Mouse (Mus musculus): ENCODE data around the gene Mdh1b.

Mdh1b gene

GRCm38 (mm10) chr1:63658016-63658415 is 72.1 kb downstream of the Mdh1b start:
- DNase-seq, result peak; percentile 65
